Mouse (Mus musculus): ENCODE measurements at regions not wholly inside any gene's neighbourhood (a gene's known extent, or its start where the extent isn't known, plus 50 kb on each side); places are given as distances from the start of the nearest gene placed in this dataset.

DNA sequence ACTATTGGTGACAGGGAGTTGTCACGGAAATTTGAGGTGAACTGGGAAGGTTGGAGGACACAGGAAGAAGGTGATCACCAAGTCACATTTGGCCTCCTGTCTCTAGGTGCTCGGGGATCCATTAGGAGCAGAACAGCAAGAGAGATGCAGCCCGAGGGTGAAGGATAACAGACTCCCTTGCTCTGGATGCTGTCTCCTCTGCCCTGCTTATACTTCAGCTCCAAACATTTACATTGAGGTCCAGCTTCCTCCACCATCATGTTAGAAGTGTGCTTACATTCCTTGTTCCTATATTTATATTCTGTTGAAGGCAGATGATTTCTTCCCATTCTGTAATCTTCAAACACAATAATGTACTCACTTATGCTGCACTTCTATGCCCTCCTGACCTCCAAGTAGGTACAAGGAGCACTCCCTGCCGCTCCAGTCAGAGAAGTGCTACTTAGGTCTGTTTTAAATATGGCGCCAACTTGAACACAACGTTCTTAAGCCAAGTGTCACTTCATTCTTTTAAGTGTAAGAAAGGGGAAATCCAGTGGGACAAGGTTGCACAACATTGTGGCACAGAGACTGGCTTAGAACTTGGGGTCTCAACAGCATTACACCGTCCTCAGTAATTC, 161.5 kb downstream of the Sptssa start:
- H3K36me3 ChIP-seq (ENCODE audit: control insufficient read depth, insufficient read depth, low read length, poor library complexity, severe bottlenecking) = no peaks in the 10 kb centered on the region
- no peak overlapping the region for H3K4me3 ChIP-seq (ENCODE audit: low read depth, low read length)
- no peaks in the 10 kb centered on the region for H3K9me3 ChIP-seq (replicated peaks; ENCODE audit: control insufficient read depth, insufficient read depth, low read length, poor library complexity, severe bottlenecking)
- no peak overlapping the region for H3K27ac ChIP-seq (ENCODE audit: insufficient read depth, low read length)
- H3K9ac ChIP-seq (ENCODE audit: low read depth, poor library complexity, severe bottlenecking) = no peak overlapping the region
- no peak for TF ChIP-seq CTCF (IDR thresholded peaks at IDR 0.05; ENCODE audit: low read depth, low read length)
- TF ChIP-seq EP300 (IDR thresholded peaks at IDR 0.05; ENCODE audit: insufficient read depth, low read depth, low read length) = no peak
- no peak for TF ChIP-seq POLR2A (IDR thresholded peaks at IDR 0.05; ENCODE audit: insufficient read depth, low read length)
- no peaks in the 10 kb centered on the region for H3K27me3 ChIP-seq (ENCODE audit: control insufficient read depth, insufficient read depth, low read length, poor library complexity, severe bottlenecking)
- no peaks in the 10 kb centered on the region for H3K4me1 ChIP-seq (ENCODE audit: control insufficient read depth, insufficient read depth, low read length)

GRCm38 (mm10) chr12:54492737-54493136, 163.6 kb downstream of the Sptssa start:
- H3K36me3 ChIP-seq (ENCODE audit: control insufficient read depth, insufficient read depth, low read length, poor library complexity, severe bottlenecking) = no peaks in the 10 kb centered on the region
- TF ChIP-seq EP300 (IDR thresholded peaks at IDR 0.05; ENCODE audit: insufficient read depth, low read depth, low read length) (no peak), POLR2A (IDR thresholded peaks at IDR 0.05; ENCODE audit: insufficient read depth, low read length) (no peak), CTCF (IDR thresholded peaks at IDR 0.05; ENCODE audit: low read depth, low read length) (no peak)
- no peaks in the 10 kb centered on the region for H3K4me1 ChIP-seq (ENCODE audit: control insufficient read depth, insufficient read depth, low read length)
- no peaks in the 10 kb centered on the region for H3K9me3 ChIP-seq (replicated peaks; ENCODE audit: control insufficient read depth, insufficient read depth, low read length, poor library complexity, severe bottlenecking)
- no peak overlapping the region for H3K9ac ChIP-seq (ENCODE audit: low read depth, poor library complexity, severe bottlenecking)
- H3K4me3 ChIP-seq (ENCODE audit: low read depth, low read length) = no peak overlapping the region
- H3K27me3 ChIP-seq (ENCODE audit: control insufficient read depth, insufficient read depth, low read length, poor library complexity, severe bottlenecking) = no peaks in the 10 kb centered on the region
- H3K27ac ChIP-seq (ENCODE audit: insufficient read depth, low read length) = no peak overlapping the region

- no peaks in the 10 kb centered on the region for H3K36me3 ChIP-seq (ENCODE audit: control insufficient read depth, insufficient read depth, low read length, poor library complexity, severe bottlenecking)
- H3K9me3 ChIP-seq (replicated peaks; ENCODE audit: control insufficient read depth, insufficient read depth, low read length, poor library complexity, severe bottlenecking) = no peaks in the 10 kb centered on the region
- no peak overlapping the region for H3K9ac ChIP-seq (ENCODE audit: low read depth, poor library complexity, severe bottlenecking)
- no peak overlapping the region for H3K27ac ChIP-seq (ENCODE audit: insufficient read depth, low read length)
- no peaks in the 10 kb centered on the region for H3K4me1 ChIP-seq (ENCODE audit: control insufficient read depth, insufficient read depth, low read length)
- no peak overlapping the region for H3K4me3 ChIP-seq (ENCODE audit: low read depth, low read length)
- no peaks in the 10 kb centered on the region for H3K27me3 ChIP-seq (ENCODE audit: control insufficient read depth, insufficient read depth, low read length, poor library complexity, severe bottlenecking)
- no peak for TF ChIP-seq CTCF (IDR thresholded peaks at IDR 0.05; ENCODE audit: low read depth, low read length)
- no peak for TF ChIP-seq POLR2A (IDR thresholded peaks at IDR 0.05; ENCODE audit: insufficient read depth, low read length)
- TF ChIP-seq EP300 (IDR thresholded peaks at IDR 0.05; ENCODE audit: insufficient read depth, low read depth, low read length) = no peak
Measured at GRCm38 (mm10) chr12:54490460-54490859, 165.9 kb downstream of the Sptssa start.

DNA sequence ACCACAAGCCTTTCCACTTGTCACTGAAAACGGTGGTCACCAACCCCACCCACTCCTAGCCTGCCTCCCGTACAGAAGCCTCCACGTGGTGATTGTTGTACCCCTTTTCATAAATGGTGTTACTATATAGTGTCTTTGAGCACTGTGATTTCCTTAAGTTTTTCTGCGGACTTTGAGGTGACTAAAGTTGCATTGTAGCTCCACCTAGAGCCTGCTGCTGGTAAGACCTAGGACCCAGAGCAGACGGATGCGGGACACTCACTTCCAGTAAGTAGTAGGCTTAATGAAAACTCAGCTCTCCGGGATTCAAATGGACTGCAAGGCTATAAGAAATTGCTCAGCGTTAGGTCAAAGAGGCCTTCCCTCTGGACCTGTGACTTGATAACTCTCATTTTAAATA, 166.7 kb downstream of the Sptssa start:
- H3K9me3 ChIP-seq (replicated peaks; ENCODE audit: control insufficient read depth, insufficient read depth, low read length, poor library complexity, severe bottlenecking) = no peaks in the 10 kb centered on the region
- no peaks in the 10 kb centered on the region for H3K36me3 ChIP-seq (ENCODE audit: control insufficient read depth, insufficient read depth, low read length, poor library complexity, severe bottlenecking)
- H3K4me3 ChIP-seq (ENCODE audit: low read depth, low read length) = no peak overlapping the region
- no peaks in the 10 kb centered on the region for H3K4me1 ChIP-seq (ENCODE audit: control insufficient read depth, insufficient read depth, low read length)
- no peak overlapping the region for H3K9ac ChIP-seq (ENCODE audit: low read depth, poor library complexity, severe bottlenecking)
- H3K27me3 ChIP-seq (ENCODE audit: control insufficient read depth, insufficient read depth, low read length, poor library complexity, severe bottlenecking) = no peaks in the 10 kb centered on the region
- no peak overlapping the region for H3K27ac ChIP-seq (ENCODE audit: insufficient read depth, low read length)
- peak; percentile 67 for TF ChIP-seq CTCF (IDR thresholded peaks at IDR 0.05; ENCODE audit: low read depth, low read length)
- TF ChIP-seq POLR2A (IDR thresholded peaks at IDR 0.05; ENCODE audit: insufficient read depth, low read length) = no peak
- no peak for TF ChIP-seq EP300 (IDR thresholded peaks at IDR 0.05; ENCODE audit: insufficient read depth, low read depth, low read length)

DNA sequence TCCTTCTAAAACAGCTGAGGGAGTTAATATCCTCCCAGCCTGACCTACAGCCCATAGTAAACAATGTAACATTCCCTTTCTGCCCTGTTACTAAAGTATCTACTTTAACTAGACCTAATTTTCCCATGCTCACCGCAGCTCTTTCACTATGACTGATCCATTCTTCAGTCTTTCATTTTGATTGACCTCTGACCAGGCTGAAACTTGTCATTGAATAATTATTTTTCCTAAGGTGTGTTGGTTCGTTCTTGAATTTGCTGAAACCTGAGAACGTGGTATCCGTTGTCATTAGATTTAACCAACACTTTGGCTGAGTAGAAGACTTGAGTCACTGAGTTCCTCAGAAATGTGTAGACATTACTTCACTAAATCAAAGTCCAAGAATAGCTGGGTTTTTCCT, 168.7 kb downstream of the Sptssa start:
- H3K4me1 ChIP-seq (ENCODE audit: control insufficient read depth, insufficient read depth, low read length) = no peaks in the 10 kb centered on the region
- TF ChIP-seq EP300 (IDR thresholded peaks at IDR 0.05; ENCODE audit: insufficient read depth, low read depth, low read length) = no peak
- no peak for TF ChIP-seq POLR2A (IDR thresholded peaks at IDR 0.05; ENCODE audit: insufficient read depth, low read length)
- TF ChIP-seq CTCF (IDR thresholded peaks at IDR 0.05; ENCODE audit: low read depth, low read length) = no peak
- H3K4me3 ChIP-seq (ENCODE audit: low read depth, low read length) = no peak overlapping the region
- peaks cover 2% of the 10 kb centered on the region; the same call in 1 of the 2 replicates for H3K9me3 ChIP-seq (replicated peaks; ENCODE audit: control insufficient read depth, insufficient read depth, low read length, poor library complexity, severe bottlenecking)
- no peak overlapping the region for H3K27ac ChIP-seq (ENCODE audit: insufficient read depth, low read length)
- H3K9ac ChIP-seq (ENCODE audit: low read depth, poor library complexity, severe bottlenecking) = no peak overlapping the region
- no peaks in the 10 kb centered on the region for H3K36me3 ChIP-seq (ENCODE audit: control insufficient read depth, insufficient read depth, low read length, poor library complexity, severe bottlenecking)
- no peaks in the 10 kb centered on the region for H3K27me3 ChIP-seq (ENCODE audit: control insufficient read depth, insufficient read depth, low read length, poor library complexity, severe bottlenecking)

GRCm38 (mm10) chr12:54482020-54482419, 174.4 kb downstream of the Sptssa start:
- Histone ChIP-seq H3K36me3 (ENCODE audit: control insufficient read depth, insufficient read depth, low read length, poor library complexity, severe bottlenecking) (no peaks in the 10 kb centered on the region), H3K9ac (ENCODE audit: low read depth, poor library complexity, severe bottlenecking) (no peak overlapping the region), H3K4me3 (ENCODE audit: low read depth, low read length) (no peak overlapping the region), H3K27me3 (ENCODE audit: control insufficient read depth, insufficient read depth, low read length, poor library complexity, severe bottlenecking) (no peaks in the 10 kb centered on the region), H3K27ac (ENCODE audit: insufficient read depth, low read length) (no peak overlapping the region), H3K9me3 (replicated peaks; ENCODE audit: control insufficient read depth, insufficient read depth, low read length, poor library complexity, severe bottlenecking) (peaks cover 5% of the 10 kb centered on the region; the same call in 1 of the 2 replicates), H3K4me1 (ENCODE audit: control insufficient read depth, insufficient read depth, low read length) (no peaks in the 10 kb centered on the region)
- TF ChIP-seq POLR2A (IDR thresholded peaks at IDR 0.05; ENCODE audit: insufficient read depth, low read length) = no peak
- no peak for TF ChIP-seq EP300 (IDR thresholded peaks at IDR 0.05; ENCODE audit: insufficient read depth, low read depth, low read length)
